Mouse (Mus musculus) myocyte (in vitro differentiated cells): Measurements from ENCODE around the gene Tmem242. TPM values are rescaled to one million over a fixed set of nuclear protein-coding genes. Genes with fewer than 3 reads are reported as not detected.

Experiments
- H3K27me3 ChIP-seq: one replicate; pipeline ENCODE4 v1.6.1; 2011; ENCODE audit not compliant: control insufficient read depth, insufficient read depth, insufficient read length
- H3K36me3 ChIP-seq: one replicate; pipeline ENCODE4 v1.6.1; 2011; ENCODE audit not compliant: control insufficient read depth, insufficient read depth
- H3K4me2 ChIP-seq: one replicate; pipeline ENCODE4 v1.6.1; 2011; ENCODE audit warnings: low read depth, control low read depth
- H3K4me3 ChIP-seq: one replicate; pipeline ENCODE4 v1.5.1; 2011; ENCODE audit warnings: mild to moderate bottlenecking, control low read depth, moderate library complexity
- H3K79me2 ChIP-seq: one replicate; pipeline ENCODE4 v1.6.1; 2011; ENCODE audit not compliant: control insufficient read depth, insufficient read depth
- H3ac ChIP-seq: one replicate; pipeline ENCODE4 v1.6.1; 2011; ENCODE audit not compliant: control insufficient read depth, insufficient read length
- CEBPB ChIP-seq: IDR thresholded peaks from 2 replicates; pipeline ENCODE4 v1.6.1; 2011; ENCODE audit warnings: mild to moderate bottlenecking, moderate library complexity; ENCODE audit not compliant: poor library complexity, insufficient read depth, severe bottlenecking
- E2F4 ChIP-seq: IDR thresholded peaks from one replicate; pipeline ENCODE4 v1.6.1; 2011; ENCODE audit warnings: mild to moderate bottlenecking, control low read depth, moderate library complexity; ENCODE audit not compliant: insufficient read depth
- MAX ChIP-seq: IDR thresholded peaks from one replicate; pipeline ENCODE4 v1.6.1; 2011; ENCODE audit warnings: low read depth, mild to moderate bottlenecking, control low read depth
- MYOD1 ChIP-seq, 3 experiments: IDR thresholded peaks; one replicate each; pipeline ENCODE4 v1.6.1; 2011; ENCODE audit warnings: control low read depth in 2 of 3, low read depth in 2 of 3, mild to moderate bottlenecking in 2 of 3, moderate library complexity in 1 of 3; ENCODE audit not compliant: insufficient read length in 2 of 3, control insufficient read depth in 1 of 3
- MYOG ChIP-seq, 3 experiments: IDR thresholded peaks; one replicate each; pipeline ENCODE4 v1.6.1; 2011; ENCODE audit warnings: control low read depth in 2 of 3, low read depth in 2 of 3, mild to moderate bottlenecking in 2 of 3; ENCODE audit not compliant: insufficient read length in 2 of 3, control insufficient read depth in 1 of 3, insufficient read depth in 1 of 3
- POLR2A ChIP-seq: IDR thresholded peaks from one replicate; pipeline ENCODE4 v1.6.1; 2011; ENCODE audit warnings: low read depth, mild to moderate bottlenecking, control low read depth, moderate library complexity; ENCODE audit not compliant: insufficient read length
- POLR2AphosphoS2 ChIP-seq: IDR thresholded peaks from one replicate; pipeline ENCODE4 v1.6.1; 2011; ENCODE audit warnings: low read depth, control low read depth; ENCODE audit not compliant: insufficient read length
- REST ChIP-seq: IDR thresholded peaks from one replicate; pipeline ENCODE4 v1.6.1; 2011; ENCODE audit warnings: mild to moderate bottlenecking, control low read depth, moderate library complexity; ENCODE audit not compliant: insufficient read depth, insufficient read length
- SRF ChIP-seq: IDR thresholded peaks from one replicate; pipeline ENCODE4 v1.6.1; 2011; ENCODE audit warnings: low read depth; ENCODE audit not compliant: control insufficient read depth, insufficient read length
- TCF12 ChIP-seq: IDR thresholded peaks from one replicate; pipeline ENCODE4 v1.6.1; 2011; ENCODE audit warnings: mild to moderate bottlenecking, control low read depth; ENCODE audit not compliant: poor library complexity, insufficient read depth, severe bottlenecking
- TCF3 ChIP-seq: IDR thresholded peaks from one replicate; pipeline ENCODE4 v1.6.1; 2011; ENCODE audit warnings: low read depth, control low read depth; ENCODE audit not compliant: insufficient read length
- USF1 ChIP-seq: IDR thresholded peaks from one replicate; pipeline ENCODE4 v1.6.1; 2011; ENCODE audit warnings: low read depth, mild to moderate bottlenecking, control low read depth, moderate library complexity
- polyA plus RNA-seq: library from polyadenylated mRNA; unstranded; fragments of >200 nt; fragmentation: generic; extraction: Trizol; gene quantifications from one replicate; pipeline ENCODE4 v1.2.1, GENCODE M21; 2012; ENCODE audit warnings: missing spikeins

The Tmem242 gene
- polyA plus RNA-seq, 1 experiment: 80.9 TPM

DNA sequence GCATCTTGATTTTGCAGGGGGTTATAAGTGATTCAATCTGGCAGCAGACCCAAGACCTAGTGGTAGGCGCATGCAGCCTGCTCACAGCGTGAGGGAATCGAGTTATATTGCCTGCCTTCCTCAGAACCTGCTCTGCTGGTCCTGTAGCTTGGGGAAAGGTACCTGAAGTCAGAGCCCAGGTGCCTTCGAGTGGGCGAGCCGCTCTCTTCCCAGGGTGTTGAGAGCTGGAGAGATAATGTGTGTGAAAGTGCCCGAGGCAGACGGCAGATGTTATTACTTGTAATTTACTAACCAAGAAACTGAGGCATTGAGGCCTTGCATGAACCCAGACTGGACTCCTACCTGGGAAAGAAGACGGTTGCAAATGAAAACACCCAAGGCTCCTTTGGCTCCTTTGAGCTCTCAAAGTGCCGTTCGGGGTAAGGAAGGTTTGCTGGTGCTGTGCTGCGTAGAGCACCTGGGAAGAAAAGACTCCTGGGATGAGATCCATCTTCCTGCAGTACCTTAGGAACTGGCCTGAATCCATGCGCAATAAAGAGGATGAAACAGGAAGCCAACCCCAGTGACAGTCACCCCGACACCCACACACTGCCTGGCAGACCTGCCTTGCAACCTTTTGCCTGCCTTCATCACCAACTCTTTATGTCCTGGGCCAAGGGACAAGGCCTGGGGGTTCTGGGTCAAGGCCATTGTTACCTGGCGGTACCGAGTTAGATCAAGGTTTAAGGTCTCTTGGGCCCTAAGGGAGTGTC lies 44.4 kb downstream of the Tmem242 start:
- H3K27me3 ChIP-seq: peaks cover 16% of the 10 kb centered on the region
- TF ChIP-seq POLR2AphosphoS2 (no peak), TCF12 (no peak), SRF (no peak), E2F4 (no peak), USF1 (no peak)

DNA sequence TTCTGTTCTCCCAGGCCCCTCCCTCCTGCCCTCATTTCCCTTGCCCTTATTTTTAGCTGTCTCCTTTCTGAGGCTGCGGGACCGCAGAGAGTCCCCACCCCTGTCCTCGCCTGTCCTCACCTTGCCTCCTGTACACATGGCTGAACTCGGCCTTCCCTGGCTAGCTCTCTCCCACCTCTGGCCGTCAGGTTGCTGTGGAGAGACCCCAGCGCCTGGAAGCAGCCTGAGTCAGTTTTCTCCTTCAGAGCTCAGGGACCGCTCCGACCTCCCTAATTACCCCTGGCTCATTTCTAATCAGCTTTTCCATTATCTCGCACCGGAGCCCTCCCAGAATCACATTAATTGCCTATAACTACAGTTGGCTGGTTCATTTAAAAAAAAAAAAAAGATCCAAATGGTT lies 49.4 kb downstream of the Tmem242 start:
- Histone ChIP-seq H3K36me3 (no peaks in the 10 kb centered on the region), H3K27me3 (peaks cover 18% of the 10 kb centered on the region), H3ac (no peak overlapping the region), H3K4me3 (no peak overlapping the region), H3K79me2 (no peaks in the 10 kb centered on the region), H3K4me2 (no peak overlapping the region)
- no peak for TF ChIP-seq MYOD1 (IDR thresholded peaks at IDR 0.05; ENCODE audit: control insufficient read depth in 1 of 3, insufficient read length in 2 of 3, low read depth in 2 of 3)
- TF ChIP-seq E2F4: no peak
- TF ChIP-seq MYOG (IDR thresholded peaks at IDR 0.05; ENCODE audit: control insufficient read depth in 1 of 3, insufficient read depth in 1 of 3, insufficient read length in 2 of 3, low read depth in 2 of 3): no peak
- TF ChIP-seq REST: no peak
- TF ChIP-seq TCF3: no peak
- no peak for TF ChIP-seq TCF12
- TF ChIP-seq POLR2AphosphoS2: no peak
- no peak for TF ChIP-seq CEBPB

More for the DNA sequence above, 44.4 kb downstream of the Tmem242 start:
- H3ac ChIP-seq: no peak overlapping the region
- no peak overlapping the region for H3K4me3 ChIP-seq
- H3K36me3 ChIP-seq: no peaks in the 10 kb centered on the region
- H3K4me2 ChIP-seq: no peak overlapping the region
- H3K79me2 ChIP-seq: no peaks in the 10 kb centered on the region

DNA sequence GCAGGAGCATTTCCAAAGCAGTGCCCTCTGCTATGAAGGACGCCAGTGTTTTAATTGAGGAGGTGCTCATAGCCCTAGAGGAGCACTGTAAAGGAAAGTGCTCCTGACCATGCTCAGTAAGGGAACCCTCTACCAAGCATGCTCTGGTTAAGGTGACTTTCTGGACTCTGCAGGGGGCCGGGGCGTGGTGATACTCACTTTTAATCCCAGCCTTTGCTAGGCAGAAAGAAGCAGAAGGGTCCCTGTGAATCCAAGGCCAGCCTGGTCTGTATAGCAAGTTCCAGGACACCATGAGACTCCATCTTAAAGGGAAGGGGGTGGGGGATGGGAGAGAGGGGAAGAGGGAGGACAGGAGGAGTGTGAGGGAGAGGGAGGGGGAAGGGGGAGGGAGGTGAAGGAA lies 51.7 kb downstream of the Tmem242 start:
- no peak for TF ChIP-seq REST
- TF ChIP-seq MYOG (IDR thresholded peaks at IDR 0.05; ENCODE audit: control insufficient read depth in 1 of 3, insufficient read depth in 1 of 3, insufficient read length in 2 of 3, low read depth in 2 of 3): no peak
- no peak for TF ChIP-seq MYOD1 (IDR thresholded peaks at IDR 0.05; ENCODE audit: control insufficient read depth in 1 of 3, insufficient read length in 2 of 3, low read depth in 2 of 3)
- no peak for TF ChIP-seq SRF
- TF ChIP-seq E2F4: no peak
- TF ChIP-seq CEBPB: no peak
- TF ChIP-seq USF1: no peak
- no peak for TF ChIP-seq TCF3
- TF ChIP-seq POLR2AphosphoS2: no peak
- TF ChIP-seq MAX: no peak
- no peak for TF ChIP-seq TCF12
- TF ChIP-seq POLR2A: no peak
- Histone ChIP-seq H3K4me3 (no peak overlapping the region), H3ac (no peak overlapping the region)

DNA sequence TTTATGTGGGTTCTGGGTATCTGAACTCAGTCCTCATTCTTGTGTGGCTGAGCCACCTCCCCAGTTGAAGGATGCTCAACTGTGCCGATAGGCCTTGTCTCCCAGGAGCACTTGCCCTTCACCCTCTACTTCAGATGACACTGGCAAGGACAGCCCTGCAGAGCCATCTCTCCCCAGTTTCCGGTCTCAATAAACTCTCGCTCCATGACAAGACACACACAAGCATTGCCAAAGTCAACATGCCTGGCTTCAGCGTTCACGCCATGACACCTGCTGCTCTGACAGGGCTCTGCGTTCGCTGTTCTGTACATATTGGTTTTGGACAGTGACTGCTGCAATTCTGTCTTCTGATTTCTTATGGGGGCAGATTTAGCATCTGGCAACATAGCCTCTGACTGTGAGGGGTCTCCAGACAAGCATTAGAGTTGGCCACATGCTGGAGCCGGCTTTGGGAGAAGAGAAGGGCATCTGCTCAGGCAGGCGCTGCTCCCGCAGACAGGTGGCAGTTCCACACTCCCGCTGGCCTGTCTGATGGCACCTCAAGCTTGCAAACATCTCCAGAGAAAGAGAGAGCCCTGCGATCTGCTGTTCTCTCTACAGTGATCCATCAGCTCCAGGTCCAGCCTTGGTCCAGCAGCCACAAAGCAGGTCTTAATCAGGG lies 53.0 kb downstream of the Tmem242 start:
- no peaks in the 10 kb centered on the region for H3K36me3 ChIP-seq
- no peak overlapping the region for H3K4me3 ChIP-seq
- peaks cover 36% of the 10 kb centered on the region for H3K27me3 ChIP-seq
- TF ChIP-seq CEBPB (no peak), TCF12 (no peak), E2F4 (no peak), SRF (no peak), POLR2A (no peak), MYOD1 (IDR thresholded peaks at IDR 0.05; ENCODE audit: control insufficient read depth in 1 of 3, insufficient read length in 2 of 3, low read depth in 2 of 3) (no peak), MAX (no peak), USF1 (no peak)
- H3ac ChIP-seq: no peak overlapping the region
- H3K79me2 ChIP-seq: no peaks in the 10 kb centered on the region
- no peak overlapping the region for H3K4me2 ChIP-seq

More for the DNA sequence above, 51.7 kb downstream of the Tmem242 start:
- Histone ChIP-seq H3K4me2 (no peak overlapping the region), H3K27me3 (peaks cover 34% of the 10 kb centered on the region), H3K36me3 (no peaks in the 10 kb centered on the region), H3K79me2 (no peaks in the 10 kb centered on the region)

DNA sequence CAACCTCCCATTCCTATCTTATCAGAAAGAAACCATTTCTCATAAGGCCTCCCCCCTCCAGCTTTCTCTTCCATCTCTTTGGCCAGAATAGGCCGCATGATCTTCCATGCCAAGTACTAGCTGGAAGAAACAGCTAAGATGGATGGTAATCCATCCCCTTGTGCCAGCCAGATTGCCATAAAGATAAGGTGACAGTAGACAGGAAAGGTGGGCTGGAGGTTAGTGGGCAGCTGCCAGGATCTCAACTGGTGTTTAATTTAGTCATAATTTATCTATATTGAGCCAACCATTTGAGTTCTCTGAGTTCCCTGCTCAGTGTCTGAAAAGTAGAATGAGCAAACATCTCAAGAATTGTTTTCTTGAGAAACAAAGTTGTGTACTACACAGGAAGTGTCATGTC lies 54.4 kb downstream of the Tmem242 start:
- Histone ChIP-seq H3ac (no peak overlapping the region), H3K4me2 (no peak overlapping the region), H3K36me3 (no peaks in the 10 kb centered on the region), H3K4me3 (no peak overlapping the region), H3K79me2 (no peaks in the 10 kb centered on the region), H3K27me3 (peaks cover 30% of the 10 kb centered on the region)
- TF ChIP-seq POLR2AphosphoS2: no peak
- no peak for TF ChIP-seq MAX
- no peak for TF ChIP-seq POLR2A
- TF ChIP-seq REST: no peak
- no peak for TF ChIP-seq SRF
- no peak for TF ChIP-seq E2F4
- no peak for TF ChIP-seq CEBPB
- no peak for TF ChIP-seq TCF12
- TF ChIP-seq TCF3: no peak
- no peak for TF ChIP-seq MYOD1 (IDR thresholded peaks at IDR 0.05; ENCODE audit: control insufficient read depth in 1 of 3, insufficient read length in 2 of 3, low read depth in 2 of 3)
- TF ChIP-seq USF1: no peak
- no peak for TF ChIP-seq MYOG (IDR thresholded peaks at IDR 0.05; ENCODE audit: control insufficient read depth in 1 of 3, insufficient read depth in 1 of 3, insufficient read length in 2 of 3, low read depth in 2 of 3)
